Mouse (Mus musculus): Measurements from ENCODE around the gene Eva1a. TPM values are rescaled to one million over a fixed set of nuclear protein-coding genes. Genes with fewer than 3 reads are reported as not detected.
A peak's percentile ranks its signal among the peaks of the same experiment; 100 is the strongest.

The Eva1a gene
- 0.79 and 2.2 TPM in 2 replicates for polyA plus RNA-seq (2011; ENCODE audit: insufficient read depth, insufficient read length, low read depth, missing spikeins)

DNA sequence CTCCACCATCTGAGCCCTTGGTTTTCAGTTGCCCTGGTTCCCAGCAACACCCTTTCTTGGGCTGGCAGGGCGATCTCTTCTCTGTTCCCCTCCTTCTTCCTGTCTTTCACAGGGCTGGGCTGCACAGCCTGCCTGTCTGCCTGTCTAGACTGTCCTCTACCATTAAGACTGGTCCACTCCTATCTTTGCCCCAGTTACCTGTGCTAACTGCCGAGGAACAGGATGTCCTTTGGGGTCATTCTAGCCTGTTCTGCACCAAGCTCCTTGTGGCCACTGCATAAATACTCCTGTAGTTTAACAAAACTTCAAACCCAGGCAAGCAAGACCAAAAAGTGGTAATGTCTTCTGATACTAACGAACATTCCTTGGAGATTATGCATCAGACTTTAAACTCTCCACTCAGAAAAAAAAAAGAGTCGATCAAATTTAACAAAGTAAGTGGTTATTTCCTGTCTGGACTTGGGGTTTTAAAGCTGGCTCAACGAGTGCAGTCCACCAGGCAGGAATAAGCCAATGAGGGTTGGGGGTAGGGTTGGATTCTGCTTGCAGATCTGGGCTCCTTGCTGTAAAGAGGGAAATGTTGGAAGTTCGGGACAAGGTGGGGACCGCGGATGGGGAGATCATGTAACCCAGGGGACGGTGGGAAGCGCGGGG is at the start of gene Eva1a:
Gene Eva1a, plus strand, starts transcription at position 210 of the 654 bp plus-strand sequence.
- peaks cover 2% of the 10 kb centered on the region for H3K4me1 ChIP-seq (ENCODE audit: control insufficient read depth, insufficient read depth, low read length)
- H3K9me3 ChIP-seq (replicated peaks; ENCODE audit: control insufficient read depth, insufficient read depth, low read length, poor library complexity, severe bottlenecking): no peaks in the 10 kb centered on the region
- TF ChIP-seq EP300 (IDR thresholded peaks at IDR 0.05; ENCODE audit: insufficient read depth, low read depth, low read length) (no peak), POLR2A (IDR thresholded peaks at IDR 0.05; ENCODE audit: insufficient read depth, low read length) (no peak), CTCF (IDR thresholded peaks at IDR 0.05; ENCODE audit: low read depth, low read length) (no peak)
- no peak within 1 kb of the TSS for H3K27ac ChIP-seq (ENCODE audit: insufficient read depth, low read length)
- peak within 1 kb of the TSS; percentile 55 for H3K4me3 ChIP-seq (ENCODE audit: low read depth, low read length)
- peak within 1 kb of the TSS; percentile 66 for H3K9ac ChIP-seq (ENCODE audit: low read depth, poor library complexity, severe bottlenecking)
- no peaks in the 10 kb centered on the region for H3K27me3 ChIP-seq (ENCODE audit: control insufficient read depth, insufficient read depth, low read length, poor library complexity, severe bottlenecking)
- H3K36me3 ChIP-seq (ENCODE audit: control insufficient read depth, insufficient read depth, low read length, poor library complexity, severe bottlenecking): no peaks in the 10 kb centered on the region

DNA sequence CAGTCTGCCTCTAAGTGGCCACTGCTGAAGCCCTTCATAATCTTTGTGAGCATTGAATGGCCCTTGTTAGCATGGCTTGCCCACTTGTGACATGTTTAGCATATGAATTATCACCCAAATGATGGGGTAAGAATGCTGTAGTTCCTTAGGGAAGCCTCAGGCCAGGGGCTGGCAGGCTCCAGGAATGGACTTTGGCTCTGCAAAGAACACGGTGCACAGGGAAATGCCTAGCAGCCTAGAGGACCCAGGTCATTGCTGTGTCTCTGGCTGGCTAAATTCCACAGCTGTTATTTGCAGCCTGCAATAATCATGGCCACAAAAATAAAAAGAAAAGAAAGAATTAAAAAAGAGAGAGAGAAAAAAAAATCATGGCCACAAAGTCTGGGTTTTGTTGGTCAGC is 28.5 kb upstream of the Eva1a start:
- Histone ChIP-seq H3K27me3 (ENCODE audit: control insufficient read depth, insufficient read depth, low read length, poor library complexity, severe bottlenecking) (no peaks in the 10 kb centered on the region), H3K4me3 (ENCODE audit: low read depth, low read length) (no peak overlapping the region), H3K27ac (ENCODE audit: insufficient read depth, low read length) (no peak overlapping the region), H3K36me3 (ENCODE audit: control insufficient read depth, insufficient read depth, low read length, poor library complexity, severe bottlenecking) (no peaks in the 10 kb centered on the region), H3K9ac (ENCODE audit: low read depth, poor library complexity, severe bottlenecking) (no peak overlapping the region), H3K4me1 (ENCODE audit: control insufficient read depth, insufficient read depth, low read length) (no peaks in the 10 kb centered on the region), H3K9me3 (replicated peaks; ENCODE audit: control insufficient read depth, insufficient read depth, low read length, poor library complexity, severe bottlenecking) (no peaks in the 10 kb centered on the region; the same call in 1 of the 2 replicates)
- TF ChIP-seq POLR2A (IDR thresholded peaks at IDR 0.05; ENCODE audit: insufficient read depth, low read length) (no peak), EP300 (IDR thresholded peaks at IDR 0.05; ENCODE audit: insufficient read depth, low read depth, low read length) (no peak), CTCF (IDR thresholded peaks at IDR 0.05; ENCODE audit: low read depth, low read length) (no peak)

DNA sequence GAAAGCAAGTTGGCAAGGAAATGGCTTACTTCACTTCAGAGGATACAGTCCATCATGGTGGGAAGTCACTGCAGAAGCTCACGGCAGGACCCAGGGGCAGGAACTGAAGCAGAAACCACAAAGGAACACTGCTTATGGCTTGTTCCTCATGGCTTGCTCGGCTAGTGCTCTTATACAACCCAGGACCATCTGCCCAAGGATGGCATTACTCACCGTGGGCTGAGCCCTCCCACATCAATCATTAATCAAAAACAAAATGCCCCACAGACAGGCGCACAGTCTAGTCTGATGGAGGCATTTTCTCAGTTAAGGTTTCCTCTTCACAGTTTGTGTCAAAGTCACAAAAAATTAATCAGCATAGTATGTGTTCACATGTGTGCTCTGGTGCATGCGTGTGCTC is 19.8 kb upstream of the Eva1a start:
- Histone ChIP-seq H3K27me3 (ENCODE audit: control insufficient read depth, insufficient read depth, low read length, poor library complexity, severe bottlenecking) (no peaks in the 10 kb centered on the region), H3K9me3 (replicated peaks; ENCODE audit: control insufficient read depth, insufficient read depth, low read length, poor library complexity, severe bottlenecking) (no peaks in the 10 kb centered on the region), H3K36me3 (ENCODE audit: control insufficient read depth, insufficient read depth, low read length, poor library complexity, severe bottlenecking) (no peaks in the 10 kb centered on the region), H3K4me3 (ENCODE audit: low read depth, low read length) (no peak overlapping the region), H3K27ac (ENCODE audit: insufficient read depth, low read length) (no peak overlapping the region), H3K4me1 (ENCODE audit: control insufficient read depth, insufficient read depth, low read length) (no peaks in the 10 kb centered on the region), H3K9ac (ENCODE audit: low read depth, poor library complexity, severe bottlenecking) (no peak overlapping the region)
- no peak for TF ChIP-seq CTCF (IDR thresholded peaks at IDR 0.05; ENCODE audit: low read depth, low read length)

GRCm38 (mm10) chr6:82021494-82021893 is 19.3 kb upstream of the Eva1a start:
- TF ChIP-seq EP300 (IDR thresholded peaks at IDR 0.05; ENCODE audit: insufficient read depth, low read depth, low read length) (no peak), POLR2A (IDR thresholded peaks at IDR 0.05; ENCODE audit: insufficient read depth, low read length) (no peak), CTCF (IDR thresholded peaks at IDR 0.05; ENCODE audit: low read depth, low read length) (no peak)
- no peak overlapping the region for H3K27ac ChIP-seq (ENCODE audit: insufficient read depth, low read length)
- no peak overlapping the region for H3K9ac ChIP-seq (ENCODE audit: low read depth, poor library complexity, severe bottlenecking)
- H3K4me3 ChIP-seq (ENCODE audit: low read depth, low read length): no peak overlapping the region
- H3K36me3 ChIP-seq (ENCODE audit: control insufficient read depth, insufficient read depth, low read length, poor library complexity, severe bottlenecking): no peaks in the 10 kb centered on the region
- H3K9me3 ChIP-seq (replicated peaks; ENCODE audit: control insufficient read depth, insufficient read depth, low read length, poor library complexity, severe bottlenecking): no peaks in the 10 kb centered on the region
- H3K4me1 ChIP-seq (ENCODE audit: control insufficient read depth, insufficient read depth, low read length): no peaks in the 10 kb centered on the region
- no peaks in the 10 kb centered on the region for H3K27me3 ChIP-seq (ENCODE audit: control insufficient read depth, insufficient read depth, low read length, poor library complexity, severe bottlenecking)

DNA sequence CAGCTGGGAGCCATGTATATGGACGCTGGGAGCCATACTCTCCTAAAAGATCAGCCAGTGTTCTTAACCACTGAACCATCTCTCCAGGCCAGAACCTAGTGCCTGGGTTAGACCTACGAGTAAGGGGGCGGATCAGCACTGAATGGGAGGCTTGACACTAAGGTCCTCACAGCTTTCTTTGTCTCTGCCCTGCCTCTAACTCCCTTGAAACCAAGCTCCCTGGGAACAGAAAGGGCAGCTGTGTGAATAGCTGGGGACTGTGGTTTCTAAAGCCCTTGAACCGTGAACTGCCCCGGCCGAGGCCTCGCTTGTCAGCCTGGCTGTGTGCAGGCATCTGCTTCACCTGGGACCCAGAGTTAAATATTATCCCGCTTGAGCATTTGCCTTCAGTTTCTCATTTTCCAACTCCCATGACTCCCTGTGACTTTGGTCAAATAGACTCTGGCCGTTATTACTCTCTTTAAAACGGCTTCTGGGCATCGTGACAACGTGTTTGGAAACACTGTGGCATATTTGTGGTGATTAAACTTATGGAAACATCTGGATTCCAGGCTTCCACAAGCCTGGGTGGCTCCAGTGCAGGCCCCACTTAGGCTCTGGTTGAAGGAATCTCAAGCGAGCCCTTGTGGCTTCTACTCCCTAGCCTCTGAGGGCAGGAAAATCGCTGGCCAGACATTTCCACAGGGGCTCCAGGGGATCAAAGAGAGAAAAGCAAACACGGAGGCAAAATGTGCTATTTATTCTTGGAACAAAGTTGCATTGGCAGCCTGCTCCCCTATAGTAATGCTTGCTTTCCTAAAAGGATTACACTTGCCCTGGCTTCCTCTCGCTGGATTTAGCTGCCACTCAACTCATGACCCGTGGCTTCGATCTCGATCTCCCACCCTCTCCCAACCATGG is 11.0 kb upstream of the Eva1a start:
- H3K27ac ChIP-seq (ENCODE audit: insufficient read depth, low read length): no peak overlapping the region
- TF ChIP-seq POLR2A (IDR thresholded peaks at IDR 0.05; ENCODE audit: insufficient read depth, low read length) (no peak), CTCF (IDR thresholded peaks at IDR 0.05; ENCODE audit: low read depth, low read length) (no peak), EP300 (IDR thresholded peaks at IDR 0.05; ENCODE audit: insufficient read depth, low read depth, low read length) (no peak)

GRCm38 (mm10) chr6:82030511-82030884 is 10.3 kb upstream of the Eva1a start:
- TF ChIP-seq POLR2A (IDR thresholded peaks at IDR 0.05; ENCODE audit: insufficient read depth, low read length): no peak
- no peak for TF ChIP-seq CTCF (IDR thresholded peaks at IDR 0.05; ENCODE audit: low read depth, low read length)
- no peak for TF ChIP-seq EP300 (IDR thresholded peaks at IDR 0.05; ENCODE audit: insufficient read depth, low read depth, low read length)
- Histone ChIP-seq H3K4me1 (ENCODE audit: control insufficient read depth, insufficient read depth, low read length) (no peaks in the 10 kb centered on the region), H3K4me3 (ENCODE audit: low read depth, low read length) (no peak overlapping the region), H3K27ac (ENCODE audit: insufficient read depth, low read length) (no peak overlapping the region), H3K9me3 (replicated peaks; ENCODE audit: control insufficient read depth, insufficient read depth, low read length, poor library complexity, severe bottlenecking) (no peaks in the 10 kb centered on the region), H3K27me3 (ENCODE audit: control insufficient read depth, insufficient read depth, low read length, poor library complexity, severe bottlenecking) (no peaks in the 10 kb centered on the region), H3K9ac (ENCODE audit: low read depth, poor library complexity, severe bottlenecking) (no peak overlapping the region), H3K36me3 (ENCODE audit: control insufficient read depth, insufficient read depth, low read length, poor library complexity, severe bottlenecking) (no peaks in the 10 kb centered on the region)

More for the DNA sequence above, 11.0 kb upstream of the Eva1a start:
- Histone ChIP-seq H3K9me3 (replicated peaks; ENCODE audit: control insufficient read depth, insufficient read depth, low read length, poor library complexity, severe bottlenecking) (no peaks in the 10 kb centered on the region), H3K4me1 (ENCODE audit: control insufficient read depth, insufficient read depth, low read length) (no peaks in the 10 kb centered on the region), H3K9ac (ENCODE audit: low read depth, poor library complexity, severe bottlenecking) (no peak overlapping the region), H3K36me3 (ENCODE audit: control insufficient read depth, insufficient read depth, low read length, poor library complexity, severe bottlenecking) (no peaks in the 10 kb centered on the region), H3K4me3 (ENCODE audit: low read depth, low read length) (no peak overlapping the region), H3K27me3 (ENCODE audit: control insufficient read depth, insufficient read depth, low read length, poor library complexity, severe bottlenecking) (no peaks in the 10 kb centered on the region)

Data from ES-Bruce4 (cell line).